Mouse (Mus musculus) CD4-positive, CD25-positive, alpha-beta regulatory T cell, adult 4 months (primary cell): ENCODE measurements around the gene Hpse. TPM values are rescaled to one million over a fixed set of nuclear protein-coding genes. Genes with fewer than 3 reads are reported as not detected.

Source experiments
- ATAC-seq: one replicate; pipeline ENCODE4 v1.8.0; 2017
- polyA plus RNA-seq, 2 experiments: library from polyadenylated mRNA; unstranded; fragments of 100-300 nt; shearing (Covaris generic); gene quantifications; one replicate each; pipeline ENCODE4 v1.2.1; 2017

Gene Hpse
- under 1 TPM; 0.73 to 0.97 TPM for polyA plus RNA-seq

DNA sequence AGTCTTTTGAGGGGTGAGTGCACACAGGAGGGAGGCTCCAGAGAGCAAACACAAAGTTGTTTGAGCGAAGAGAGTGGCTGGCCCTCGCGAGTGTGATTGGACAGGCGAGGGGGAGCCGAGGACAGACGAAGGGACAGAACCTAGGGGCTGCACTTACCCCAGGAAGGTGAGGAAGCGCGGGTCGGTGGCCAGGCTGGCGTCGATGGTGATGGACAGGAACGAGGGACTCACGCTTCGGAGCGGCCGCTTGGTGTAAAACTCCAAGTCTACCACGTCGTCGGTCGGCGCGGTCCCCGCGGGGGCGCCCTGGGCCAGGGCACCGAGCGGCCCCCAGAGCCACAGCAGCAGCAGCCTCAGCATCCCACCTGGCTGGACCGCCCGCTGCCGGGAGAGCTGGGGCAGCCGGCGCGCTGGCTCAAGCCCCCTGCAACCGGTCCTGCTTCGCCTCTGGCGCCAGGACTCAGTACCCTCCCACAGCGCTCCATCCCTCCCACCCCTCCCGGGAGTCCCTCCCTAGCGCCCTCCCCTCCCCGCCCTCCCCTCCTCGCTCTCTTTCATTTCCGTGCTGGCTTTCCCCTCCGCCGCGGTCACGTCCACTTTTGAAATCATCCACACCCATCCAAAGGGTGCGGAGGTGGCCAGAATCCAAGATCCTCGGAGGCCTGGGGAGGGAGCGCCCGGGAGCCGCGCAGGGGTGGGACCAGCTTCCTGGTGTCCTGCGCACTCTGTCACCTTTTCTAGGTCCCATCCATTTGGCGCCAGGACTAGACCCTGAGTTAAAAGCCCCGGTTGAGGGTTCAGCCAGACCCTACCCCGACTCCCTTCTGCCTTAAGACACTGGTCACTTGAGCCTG, at the start of gene Hpse:
TSS of gene Hpse (minus strand) at position 482 of the 854 bp plus-strand sequence.
- ATAC-seq = peak; percentile 59

- ATAC-seq = no peak
Measured at GRCm38 (mm10) chr5:100766026-100766425, 46.5 kb upstream of the Hpse start.

DNA sequence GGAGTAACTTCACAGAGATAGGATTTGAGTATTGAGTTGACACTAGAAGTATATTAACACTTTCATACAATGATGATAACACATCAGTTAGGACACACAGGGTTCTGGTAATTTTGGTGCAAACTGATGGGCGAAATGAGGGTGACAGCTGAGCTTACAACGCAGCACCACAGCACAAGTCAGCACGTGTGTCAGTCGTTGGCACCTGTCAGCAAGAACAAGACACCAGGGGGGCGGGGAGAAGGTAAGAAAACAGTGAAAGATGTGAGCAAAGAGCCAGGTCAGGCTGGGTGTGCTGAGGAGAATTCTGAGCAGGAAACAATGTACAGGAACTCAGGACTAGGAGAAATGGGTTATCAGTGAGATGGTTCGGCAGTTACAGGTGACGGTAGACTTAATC, 42.2 kb upstream of the Hpse start:
- ATAC-seq = no peak

GRCm38 (mm10) chr5:100760049-100760663, 40.6 kb upstream of the Hpse start:
- no peak for ATAC-seq

GRCm38 (mm10) chr5:100758121-100758520, 38.6 kb upstream of the Hpse start:
- ATAC-seq = no peak

DNA sequence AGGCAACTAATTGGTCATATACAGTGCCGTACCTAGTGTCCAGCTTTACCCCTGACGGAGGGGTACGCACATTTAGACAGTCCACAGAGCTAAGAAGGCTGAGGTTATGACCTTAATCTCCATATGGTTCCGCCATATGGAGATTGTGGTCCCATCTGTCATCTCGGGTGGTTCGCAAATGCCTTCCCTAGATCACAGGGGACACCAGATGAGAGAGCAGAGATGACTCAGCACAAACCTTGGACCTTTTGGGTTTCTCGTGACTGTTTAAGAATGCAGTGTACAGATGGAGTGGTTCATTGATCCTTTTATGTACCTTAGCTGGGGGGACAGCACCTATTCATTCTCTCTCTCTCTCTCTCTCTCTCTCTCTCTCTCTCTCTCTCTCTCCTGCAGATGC, 33.9 kb upstream of the Hpse start:
- ATAC-seq = no peak

DNA sequence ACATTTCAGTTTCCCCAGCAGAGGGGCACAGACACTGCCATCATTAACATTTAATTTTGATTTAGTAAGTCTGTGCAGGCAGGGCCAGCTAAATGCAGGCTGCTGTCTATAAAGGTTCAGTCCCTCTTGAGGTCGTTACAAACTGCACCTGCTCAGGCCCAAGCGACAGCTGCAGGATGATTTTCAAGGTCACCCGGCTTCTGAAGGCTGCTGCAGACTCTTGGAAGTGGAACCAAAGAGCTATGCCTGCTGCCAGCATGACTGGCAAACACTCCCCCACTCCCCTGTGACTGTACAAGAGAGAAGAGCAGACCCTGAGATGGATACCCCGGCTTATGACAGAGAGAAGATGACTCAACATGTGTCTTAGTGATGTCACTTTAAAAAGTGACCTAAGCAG, 32.1 kb upstream of the Hpse start:
- ATAC-seq = no peak

- ATAC-seq = no peak
Measured at GRCm38 (mm10) chr5:100750617-100751255, 31.2 kb upstream of the Hpse start.

GRCm38 (mm10) chr5:100738802-100739201, 19.3 kb upstream of the Hpse start:
- ATAC-seq = no peak

DNA sequence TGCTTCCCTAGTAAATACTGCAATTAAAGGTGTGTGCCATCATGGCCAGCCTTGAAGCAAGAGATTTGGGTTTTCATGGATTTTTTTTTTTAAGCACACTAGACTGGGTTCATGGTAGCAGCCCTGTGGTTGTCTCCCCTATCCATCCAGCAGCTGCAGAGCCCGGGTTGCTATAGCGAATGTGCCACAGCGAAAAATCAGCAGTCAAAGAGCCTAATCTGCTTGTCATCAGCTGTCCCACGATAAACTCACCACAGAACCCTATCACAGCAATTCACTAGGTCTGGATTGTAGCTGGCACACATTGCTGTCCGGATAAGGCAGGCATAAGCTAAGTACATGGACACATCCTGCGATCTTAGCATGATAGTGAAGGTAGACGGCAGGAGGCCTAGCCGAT, 17.4 kb upstream of the Hpse start:
- ATAC-seq = no peak

GRCm38 (mm10) chr5:100734535-100734934, 15.0 kb upstream of the Hpse start:
- no peak for ATAC-seq

GRCm38 (mm10) chr5:100728757-100729156, 9.2 kb upstream of the Hpse start:
- ATAC-seq = peak; percentile 100

GRCm38 (mm10) chr5:100726001-100726400, 6.5 kb upstream of the Hpse start:
- ATAC-seq = no peak

GRCm38 (mm10) chr5:100716762-100717161, 2.8 kb downstream of the Hpse start:
- no peak for ATAC-seq

DNA sequence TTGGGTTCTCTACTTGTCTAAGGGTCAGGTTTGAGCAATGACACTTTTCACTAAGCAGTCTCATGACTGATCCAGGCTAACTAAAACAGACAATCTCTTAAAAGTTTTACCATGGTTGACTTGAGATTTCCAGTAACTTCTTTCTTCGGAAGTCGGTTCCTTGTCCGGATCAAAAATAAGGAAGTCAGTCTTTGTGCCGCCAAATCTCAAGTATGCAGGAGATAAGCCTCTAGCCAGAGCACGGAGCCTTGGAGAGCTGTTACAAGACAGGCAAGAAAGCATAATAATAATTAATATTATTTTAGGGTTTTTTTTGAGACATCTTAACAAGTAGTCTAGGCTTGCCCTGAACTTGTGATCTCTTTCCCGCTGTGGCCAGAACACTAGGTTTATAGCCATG, 8.3 kb downstream of the Hpse start:
- no peak for ATAC-seq

- ATAC-seq = no peak
Measured at GRCm38 (mm10) chr5:100710012-100710411, 9.5 kb downstream of the Hpse start.

DNA sequence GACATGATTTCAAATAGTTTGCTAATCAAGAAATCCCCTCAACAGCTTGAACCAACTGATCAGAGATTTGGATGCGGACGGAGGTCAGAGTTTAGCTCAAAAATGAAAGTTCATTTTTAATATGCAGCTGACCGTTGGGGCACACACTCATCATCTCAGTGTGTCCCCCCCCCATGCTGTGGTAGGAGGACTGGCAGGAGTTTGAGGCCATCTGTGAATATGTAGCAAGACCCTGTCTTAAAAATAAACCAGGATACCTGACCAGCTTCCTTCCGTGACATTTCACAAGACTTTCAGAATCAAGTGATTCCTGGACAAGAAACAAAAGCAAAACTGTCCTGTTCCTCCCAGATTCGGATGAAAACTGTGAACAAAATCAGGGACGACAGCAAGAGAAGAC, 10.5 kb downstream of the Hpse start:
- no peak for ATAC-seq

DNA sequence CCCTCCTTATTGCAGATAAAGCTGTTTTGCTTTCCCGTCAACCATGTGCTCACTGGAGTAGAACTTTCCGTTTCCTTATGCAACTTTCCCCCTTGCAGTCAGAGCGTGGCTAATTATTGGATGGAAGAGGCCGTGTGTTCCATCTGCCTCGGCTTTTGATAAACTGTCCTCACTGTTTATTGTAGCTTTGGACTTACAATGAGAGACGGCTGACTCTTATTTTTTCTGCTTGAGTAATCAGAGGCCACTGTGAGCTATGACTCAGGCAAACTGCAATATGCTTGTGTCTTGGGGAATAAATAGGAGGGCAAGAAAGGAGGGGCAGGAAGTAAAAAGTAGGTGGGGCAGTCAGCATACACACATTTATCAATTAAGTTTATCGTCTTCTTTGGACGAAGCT, 12.8 kb downstream of the Hpse start:
- no peak for ATAC-seq

- ATAC-seq = no peak
Measured at GRCm38 (mm10) chr5:100704272-100704671, 15.2 kb downstream of the Hpse start.

- ATAC-seq = no peak
Measured at GRCm38 (mm10) chr5:100702325-100702724, 17.2 kb downstream of the Hpse start.

GRCm38 (mm10) chr5:100700861-100701620, 18.5 kb downstream of the Hpse start:
- no peak for ATAC-seq

DNA sequence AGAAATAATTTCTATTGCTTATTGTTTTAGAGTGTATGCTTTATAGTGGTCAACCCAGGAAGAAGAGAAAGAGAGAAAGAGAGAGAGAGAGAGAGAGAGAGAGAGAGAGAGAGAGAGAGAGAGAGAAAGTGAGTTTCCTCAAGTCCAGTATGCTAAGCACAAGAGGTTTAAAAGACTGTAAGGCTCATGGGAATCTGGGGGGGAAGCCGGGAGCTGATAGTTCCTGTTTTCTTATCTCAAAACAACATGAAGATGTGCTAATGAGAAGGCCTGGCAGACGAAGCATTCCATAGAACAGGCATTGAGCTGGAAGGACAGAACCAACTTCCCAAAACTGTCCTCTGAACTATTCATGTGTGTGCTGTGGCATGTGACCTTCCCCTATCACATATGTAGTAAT, 21.6 kb downstream of the Hpse start:
- no peak for ATAC-seq

- no peak for ATAC-seq
Measured at GRCm38 (mm10) chr5:100697398-100697797, 22.1 kb downstream of the Hpse start.
